Mouse (Mus musculus): Measurements from ENCODE around the gene Dusp6. TPM values are rescaled to one million over a fixed set of nuclear protein-coding genes. Genes with fewer than 3 reads are reported as not detected.

Gene Dusp6
- polyA plus RNA-seq, 1 experiment from 2014 or later: 206 TPM

DNA sequence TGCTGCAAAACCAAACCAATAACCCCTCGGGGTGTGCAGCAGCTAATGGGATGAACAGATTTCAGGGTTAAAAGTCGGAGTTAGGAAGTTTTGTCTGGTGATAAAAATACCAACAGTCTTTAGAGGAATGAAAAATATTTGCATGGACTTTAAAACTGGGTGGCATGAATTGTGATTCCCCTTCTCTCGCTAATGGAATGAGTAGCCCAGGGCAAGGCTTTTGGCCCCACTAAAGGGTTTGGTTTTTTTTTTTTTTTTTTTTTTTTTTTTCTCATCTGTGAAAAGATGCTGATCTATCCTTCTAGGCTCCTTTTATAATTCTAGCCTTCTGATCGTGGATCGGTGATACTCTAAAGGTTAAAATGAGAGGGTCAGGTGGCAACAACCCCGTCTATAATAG lies 6.7 kb downstream of the Dusp6 start:
- WGBS: 57% methylated on average over 6 of the region's 6 CpGs
- Histone ChIP-seq H3K9me3 (replicated peaks) (no peaks in the 10 kb centered on the region), H3K36me3 (peaks cover 33% of the 10 kb centered on the region), H3K27me3 (ENCODE audit: low read depth, poor library complexity, severe bottlenecking) (no peaks in the 10 kb centered on the region), H3K27ac (peak overlapping the region; percentile 99), H3K4me3 (peak overlapping the region; percentile 19), H3K4me1 (peaks cover 63% of the 10 kb centered on the region)
- DNase-seq (ENCODE audit: low spot score): no peak

DNA sequence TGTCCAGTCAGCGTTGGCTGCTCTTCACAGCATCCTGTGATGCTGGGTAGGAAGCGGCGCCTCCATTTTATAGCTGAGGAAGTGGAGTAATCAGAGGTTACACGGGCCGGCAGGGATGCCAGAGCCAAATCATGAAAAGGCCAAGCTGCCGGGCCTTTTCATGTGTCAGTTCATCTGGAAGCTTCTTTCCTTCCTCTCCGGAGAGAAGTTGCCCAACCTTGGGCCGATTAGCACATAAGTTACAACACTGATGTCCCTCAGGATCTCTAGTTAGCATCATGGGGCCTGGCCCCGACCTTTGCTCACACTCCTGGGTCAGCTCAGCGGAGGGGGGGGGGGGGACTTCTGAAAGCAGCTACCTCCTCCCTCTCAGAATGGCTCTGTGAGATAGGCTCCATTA lies 7.4 kb downstream of the Dusp6 start:
- WGBS: 16% methylated on average over 10 of the region's 10 CpGs
- Histone ChIP-seq H3K27ac (peak overlapping the region; percentile 99), H3K27me3 (ENCODE audit: low read depth, poor library complexity, severe bottlenecking) (no peaks in the 10 kb centered on the region), H3K36me3 (peaks cover 26% of the 10 kb centered on the region), H3K9me3 (replicated peaks) (no peaks in the 10 kb centered on the region), H3K4me3 (no peak overlapping the region; the same call in 1 of the 2 replicates), H3K4me1 (peaks cover 63% of the 10 kb centered on the region)
- peak; percentile 55 for DNase-seq (ENCODE audit: low spot score)

DNA sequence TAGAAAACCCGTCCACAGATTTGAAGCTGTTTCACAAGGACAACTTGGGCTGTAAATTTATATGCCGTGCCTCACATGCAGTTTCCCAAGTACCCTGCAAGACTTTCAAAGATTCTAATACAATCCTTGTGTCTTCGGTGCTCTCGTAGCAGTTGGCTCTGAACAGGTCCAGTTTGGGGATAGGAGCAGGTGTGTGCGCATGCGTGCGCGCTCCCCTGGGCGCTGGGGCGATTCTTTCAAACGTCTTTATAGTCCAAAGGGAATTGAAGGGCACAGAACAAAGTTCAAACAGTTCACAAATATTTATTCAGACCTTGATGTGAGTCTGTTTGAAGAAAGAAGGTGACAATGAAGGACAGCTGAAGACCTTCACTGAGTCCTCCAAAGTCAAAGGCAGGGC lies 8.0 kb downstream of the Dusp6 start:
- no peak overlapping the region for H3K4me3 ChIP-seq
- no peak for DNase-seq (ENCODE audit: low spot score)
- peaks cover 60% of the 10 kb centered on the region for H3K4me1 ChIP-seq
- peak overlapping the region; percentile 99 for H3K27ac ChIP-seq
- H3K36me3 ChIP-seq: peaks cover 19% of the 10 kb centered on the region
- H3K9me3 ChIP-seq (replicated peaks): no peaks in the 10 kb centered on the region
- no peaks in the 10 kb centered on the region for H3K27me3 ChIP-seq (ENCODE audit: low read depth, poor library complexity, severe bottlenecking)
- 75% methylated on average over 11 of the region's 11 CpGs for WGBS

DNA sequence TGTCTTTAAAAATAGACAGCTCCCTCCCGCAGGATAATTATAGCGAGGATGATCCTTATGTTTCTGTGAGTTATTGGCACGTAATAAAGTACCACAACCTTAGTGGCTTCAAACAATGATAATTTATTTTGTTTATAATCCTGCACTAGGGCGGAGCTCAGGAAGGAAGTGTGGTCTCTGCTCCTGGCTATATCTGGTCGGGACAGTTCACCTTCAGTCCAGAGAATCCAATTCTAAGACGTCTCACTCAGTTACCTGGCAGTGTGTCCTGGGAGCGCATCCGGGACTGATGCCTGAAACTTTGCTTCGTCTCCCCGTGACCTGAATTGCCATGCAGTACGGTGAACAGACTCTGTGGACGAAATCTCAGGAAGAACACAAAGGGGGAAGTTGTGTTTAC lies 10.0 kb downstream of the Dusp6 start:
- no peaks in the 10 kb centered on the region for H3K27me3 ChIP-seq (ENCODE audit: low read depth, poor library complexity, severe bottlenecking)
- H3K4me3 ChIP-seq: no peak overlapping the region
- peaks cover 41% of the 10 kb centered on the region for H3K4me1 ChIP-seq
- DNase-seq (ENCODE audit: low spot score): no peak
- H3K9me3 ChIP-seq (replicated peaks): no peaks in the 10 kb centered on the region
- 82% methylated on average over 12 of the region's 12 CpGs for WGBS
- H3K36me3 ChIP-seq: no peaks in the 10 kb centered on the region
- no peak overlapping the region; the same call in 1 of the 2 replicates for H3K27ac ChIP-seq

DNA sequence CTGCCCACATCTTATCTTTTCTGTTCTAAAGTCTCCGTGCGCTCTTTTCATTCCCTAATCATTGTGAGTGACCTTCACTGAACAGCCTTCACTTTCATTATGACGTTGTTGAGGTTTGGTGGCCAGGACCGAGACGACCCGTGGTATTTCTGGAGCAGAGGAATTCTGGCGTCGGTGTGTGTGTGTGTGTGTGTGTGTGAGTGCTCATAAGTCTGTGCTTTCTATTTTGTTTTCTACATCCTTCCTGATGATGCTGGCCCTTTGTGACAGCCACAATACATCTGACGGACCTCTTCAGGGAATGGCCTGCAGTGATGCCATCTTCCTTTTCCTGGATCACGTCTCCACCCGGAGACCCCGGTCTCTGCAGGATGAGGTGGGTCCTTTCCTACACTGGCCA lies 11.6 kb downstream of the Dusp6 start:
- Histone ChIP-seq H3K27me3 (ENCODE audit: low read depth, poor library complexity, severe bottlenecking) (no peaks in the 10 kb centered on the region), H3K27ac (0 out of 2 replicates have a peak overlapping the region, but pooled peaks have one; percentile 4), H3K4me1 (peaks cover 25% of the 10 kb centered on the region), H3K36me3 (no peaks in the 10 kb centered on the region), H3K4me3 (no peak overlapping the region), H3K9me3 (replicated peaks) (no peaks in the 10 kb centered on the region)
- 88% methylated on average over 12 of the region's 12 CpGs for WGBS
- no peak for DNase-seq (ENCODE audit: low spot score)

DNA sequence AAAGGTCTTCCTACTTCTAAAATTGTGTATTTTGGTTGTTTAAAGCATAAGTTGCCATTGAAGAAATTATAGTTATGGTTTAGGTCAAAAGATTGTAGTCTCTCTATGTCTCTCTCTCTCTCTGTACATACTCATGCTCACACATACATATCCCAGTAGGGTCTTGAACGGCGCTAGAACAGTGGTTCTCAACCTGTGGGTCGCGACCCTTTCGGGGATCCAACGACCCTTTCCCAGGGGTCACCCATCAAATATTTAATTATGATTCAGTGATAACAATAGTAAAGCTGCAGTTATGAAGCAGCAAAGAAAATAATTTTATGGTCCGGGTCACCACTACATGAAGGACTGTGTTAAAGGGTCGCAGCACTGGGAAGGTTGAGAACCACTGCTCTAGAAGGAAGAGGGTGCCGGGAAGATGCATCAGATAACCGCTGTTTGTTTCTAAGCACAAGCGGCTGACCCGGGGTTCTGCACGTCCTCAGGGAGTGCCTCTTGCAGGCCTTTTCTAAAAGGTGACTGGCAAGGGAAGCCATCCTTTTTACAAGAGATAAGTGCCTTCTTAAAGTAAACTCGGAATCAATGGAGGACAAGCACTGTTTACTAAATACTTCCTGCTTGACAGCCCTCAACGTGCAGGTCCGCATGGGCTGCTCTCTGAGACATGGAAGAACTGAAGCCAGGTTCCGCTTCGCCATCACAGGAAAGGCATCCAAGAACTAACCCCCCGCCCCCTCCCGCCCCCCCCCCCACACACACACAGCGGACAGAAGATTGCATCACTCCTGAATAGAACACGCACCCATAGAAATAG lies 16.2 kb downstream of the Dusp6 start:
- H3K4me1 ChIP-seq: peaks cover 7% of the 10 kb centered on the region
- H3K36me3 ChIP-seq: no peaks in the 10 kb centered on the region
- DNase-seq (ENCODE audit: low spot score): no peak
- 80% methylated on average over 22 of the region's 22 CpGs for WGBS
- H3K27me3 ChIP-seq (ENCODE audit: low read depth, poor library complexity, severe bottlenecking): no peaks in the 10 kb centered on the region
- no peaks in the 10 kb centered on the region for H3K9me3 ChIP-seq (replicated peaks)
- H3K4me3 ChIP-seq: no peak overlapping the region
- no peak overlapping the region for H3K27ac ChIP-seq

DNA sequence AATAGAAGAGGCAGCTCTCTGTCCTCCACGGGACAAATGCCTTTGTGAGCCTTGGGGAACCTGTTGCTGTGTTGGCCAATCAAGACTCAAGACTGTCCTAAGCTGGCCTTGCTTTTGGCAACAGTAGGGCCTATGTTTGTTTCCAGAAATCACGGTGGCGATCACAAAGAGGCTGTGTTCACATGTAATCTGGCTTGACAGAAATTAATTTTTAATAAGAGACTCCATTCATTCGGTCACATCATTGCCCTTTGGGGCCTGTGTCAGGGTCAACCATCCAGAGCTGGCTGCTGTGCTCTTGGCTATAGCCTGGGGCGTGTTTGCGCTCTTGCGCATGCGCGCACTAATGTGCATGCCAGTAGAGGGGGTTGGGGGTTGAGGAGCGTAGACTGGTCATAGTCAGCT lies 21.0 kb downstream of the Dusp6 start:
- Histone ChIP-seq H3K4me3 (no peak overlapping the region), H3K27me3 (ENCODE audit: low read depth, poor library complexity, severe bottlenecking) (no peaks in the 10 kb centered on the region), H3K4me1 (peaks cover 54% of the 10 kb centered on the region), H3K27ac (peak overlapping the region; percentile 84), H3K36me3 (no peaks in the 10 kb centered on the region), H3K9me3 (replicated peaks) (no peaks in the 10 kb centered on the region)
- 93% methylated on average over 10 of the region's 10 CpGs for WGBS
- DNase-seq (ENCODE audit: low spot score): no peak

DNA sequence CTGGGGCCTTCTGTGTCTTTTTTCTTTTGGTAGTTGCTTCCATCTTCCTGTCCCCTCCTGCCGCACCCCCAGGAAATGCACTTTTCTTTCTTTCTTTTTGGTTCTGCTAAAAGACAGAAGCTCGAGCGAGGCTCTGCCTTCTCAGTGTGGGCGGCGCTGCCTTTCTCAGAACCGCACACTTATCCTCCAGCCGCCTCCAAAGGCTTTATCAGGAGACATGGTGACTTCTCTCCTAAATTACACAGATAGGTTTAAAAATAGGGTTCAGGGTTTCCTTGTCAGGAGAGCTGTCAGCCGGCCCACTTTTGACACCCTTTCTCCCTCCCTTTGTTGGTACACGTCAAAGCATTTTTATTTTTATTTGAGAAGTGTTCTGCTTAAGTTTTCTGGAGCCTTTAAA lies 21.9 kb downstream of the Dusp6 start:
- no peak overlapping the region for H3K4me3 ChIP-seq
- no peaks in the 10 kb centered on the region for H3K27me3 ChIP-seq (ENCODE audit: low read depth, poor library complexity, severe bottlenecking)
- no peaks in the 10 kb centered on the region for H3K9me3 ChIP-seq (replicated peaks)
- no peak for DNase-seq (ENCODE audit: low spot score)
- H3K4me1 ChIP-seq: peaks cover 60% of the 10 kb centered on the region
- no peaks in the 10 kb centered on the region for H3K36me3 ChIP-seq
- WGBS: 56% methylated on average over 9 of the region's 9 CpGs
- peak overlapping the region; percentile 84 for H3K27ac ChIP-seq

DNA sequence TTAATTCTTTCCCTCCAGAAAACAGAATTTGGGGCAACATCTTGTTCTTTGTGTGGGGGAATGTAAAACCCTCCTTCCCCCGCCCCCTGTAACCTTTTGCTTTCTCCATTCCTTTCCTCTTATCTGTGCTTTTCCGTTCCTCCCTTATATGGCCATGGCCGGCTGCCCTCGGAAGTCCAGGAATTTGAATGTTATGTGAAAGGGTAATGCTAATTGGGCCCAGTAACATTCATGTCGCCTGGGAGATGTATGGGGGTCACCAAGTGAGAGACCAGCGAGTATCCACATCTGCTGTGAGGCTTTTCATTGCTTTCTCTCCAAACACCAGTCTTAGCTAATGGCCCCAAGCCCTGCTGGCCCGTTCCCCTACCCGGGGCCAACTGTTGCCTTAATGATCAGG lies 22.7 kb downstream of the Dusp6 start:
- peak; percentile 66 for DNase-seq (ENCODE audit: low spot score)
- Histone ChIP-seq H3K9me3 (replicated peaks) (no peaks in the 10 kb centered on the region), H3K27ac (peak overlapping the region; percentile 84), H3K4me1 (peaks cover 60% of the 10 kb centered on the region), H3K4me3 (no peak overlapping the region), H3K36me3 (no peaks in the 10 kb centered on the region), H3K27me3 (ENCODE audit: low read depth, poor library complexity, severe bottlenecking) (no peaks in the 10 kb centered on the region)
- WGBS: 3% methylated on average over 8 of the region's 8 CpGs

DNA sequence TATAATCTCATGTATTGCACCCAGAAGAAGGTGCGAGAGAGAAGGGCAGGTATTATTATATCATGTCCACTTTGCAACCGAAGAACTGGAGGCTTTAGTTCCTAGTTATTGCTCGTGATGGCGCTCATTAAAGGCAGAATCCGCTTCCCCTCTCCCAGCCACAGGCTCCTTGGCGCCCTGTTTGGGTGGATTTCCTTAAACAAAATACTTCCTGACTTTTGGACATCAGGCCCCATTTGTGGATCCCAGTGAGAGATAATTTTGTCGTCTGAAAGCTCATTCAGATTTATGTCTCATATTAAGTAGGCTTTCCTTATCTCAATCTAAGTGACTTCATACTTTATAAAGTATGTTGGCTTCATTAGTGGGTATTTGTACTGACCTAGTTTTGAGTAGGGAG lies 23.2 kb downstream of the Dusp6 start:
- Histone ChIP-seq H3K27me3 (ENCODE audit: low read depth, poor library complexity, severe bottlenecking) (no peaks in the 10 kb centered on the region), H3K4me1 (peaks cover 60% of the 10 kb centered on the region), H3K9me3 (replicated peaks) (no peaks in the 10 kb centered on the region), H3K36me3 (no peaks in the 10 kb centered on the region), H3K4me3 (no peak overlapping the region), H3K27ac (peak overlapping the region; percentile 84)
- no peak for DNase-seq (ENCODE audit: low spot score)
- WGBS: 24% methylated on average over 7 of the region's 7 CpGs

DNA sequence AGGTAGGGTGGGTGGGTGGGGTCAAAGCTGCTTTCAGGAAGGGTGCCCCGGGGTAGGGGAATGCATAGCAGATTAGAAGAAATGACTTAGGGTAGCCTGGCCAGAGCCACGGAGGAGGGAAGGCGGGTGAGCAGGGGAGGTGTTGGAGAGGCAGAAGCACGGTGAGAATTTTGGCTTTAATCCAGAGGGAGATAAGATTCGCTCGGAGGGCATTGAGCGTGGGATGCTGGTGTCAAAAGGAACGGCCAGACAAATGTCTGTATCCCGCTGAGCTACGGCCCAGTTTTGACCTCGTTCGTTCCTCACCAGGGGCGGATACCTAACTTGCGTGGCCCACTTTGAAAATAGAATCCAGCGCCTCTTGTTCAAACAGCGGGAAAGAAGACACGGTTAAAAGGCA lies 23.8 kb downstream of the Dusp6 start:
- peak overlapping the region; percentile 84 for H3K27ac ChIP-seq
- peaks cover 60% of the 10 kb centered on the region for H3K4me1 ChIP-seq
- H3K4me3 ChIP-seq: peak overlapping the region; percentile 35
- WGBS: 8% methylated on average over 17 of the region's 17 CpGs
- no peak for DNase-seq (ENCODE audit: low spot score)
- no peaks in the 10 kb centered on the region for H3K27me3 ChIP-seq (ENCODE audit: low read depth, poor library complexity, severe bottlenecking)
- no peaks in the 10 kb centered on the region for H3K9me3 ChIP-seq (replicated peaks)
- no peaks in the 10 kb centered on the region for H3K36me3 ChIP-seq

DNA sequence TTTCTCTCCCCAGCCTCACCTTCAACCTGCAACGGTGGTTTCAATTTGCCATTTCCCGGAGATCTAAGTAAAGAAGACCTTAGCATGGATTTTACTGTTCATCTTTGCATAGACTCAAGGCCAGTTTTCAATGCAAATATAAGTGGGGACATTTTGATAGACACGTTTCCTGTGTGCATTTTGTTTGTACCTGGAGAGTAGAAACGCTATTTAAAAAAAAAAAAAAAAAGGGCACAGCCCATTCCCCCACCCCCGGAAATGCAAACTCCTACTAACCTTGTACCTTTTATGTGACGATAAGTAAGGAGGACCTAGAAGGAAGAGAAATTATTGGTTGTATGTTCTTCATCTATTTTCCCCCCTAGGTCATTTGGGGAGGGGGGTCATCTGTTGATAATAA lies 24.2 kb downstream of the Dusp6 start:
- Histone ChIP-seq H3K4me3 (peak overlapping the region; percentile 35), H3K36me3 (no peaks in the 10 kb centered on the region), H3K27ac (peak overlapping the region; percentile 84), H3K9me3 (replicated peaks) (no peaks in the 10 kb centered on the region), H3K4me1 (peaks cover 60% of the 10 kb centered on the region), H3K27me3 (ENCODE audit: low read depth, poor library complexity, severe bottlenecking) (no peaks in the 10 kb centered on the region)
- 35% methylated on average over 6 of the region's 6 CpGs for WGBS
- DNase-seq (ENCODE audit: low spot score): no peak

DNA sequence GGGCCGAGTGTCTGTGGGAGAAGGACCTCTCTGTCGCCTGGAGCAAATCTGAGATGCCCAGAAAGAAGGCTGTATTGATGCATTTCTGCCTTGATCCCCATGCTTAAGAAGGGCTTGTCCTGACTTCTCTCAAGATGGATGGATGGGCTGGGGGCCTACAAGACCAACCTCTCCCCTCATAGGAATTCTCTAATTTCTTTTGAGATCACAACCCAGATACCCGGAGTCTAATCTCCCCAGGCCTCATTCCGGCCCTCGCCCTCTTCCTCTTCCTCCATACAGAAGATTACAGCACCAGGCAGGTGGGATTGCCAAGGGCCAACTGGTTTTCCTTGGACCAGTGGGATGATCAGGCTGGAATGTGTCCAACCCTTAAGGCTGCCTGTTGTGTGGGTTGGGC lies 26.1 kb downstream of the Dusp6 start:
- Histone ChIP-seq H3K4me1 (peaks cover 54% of the 10 kb centered on the region), H3K36me3 (no peaks in the 10 kb centered on the region), H3K27ac (peak overlapping the region; percentile 43; the same call in 1 of the 2 replicates), H3K9me3 (replicated peaks) (no peaks in the 10 kb centered on the region), H3K4me3 (no peak overlapping the region), H3K27me3 (ENCODE audit: low read depth, poor library complexity, severe bottlenecking) (no peaks in the 10 kb centered on the region)
- WGBS: 77% methylated on average over 5 of the region's 5 CpGs
- DNase-seq (ENCODE audit: low spot score): no peak

Measured in limb, embryonic 10.5 days (tissue).